ENCODE assay signal across 9 mouse cellular contexts in the genomic region with DNA sequence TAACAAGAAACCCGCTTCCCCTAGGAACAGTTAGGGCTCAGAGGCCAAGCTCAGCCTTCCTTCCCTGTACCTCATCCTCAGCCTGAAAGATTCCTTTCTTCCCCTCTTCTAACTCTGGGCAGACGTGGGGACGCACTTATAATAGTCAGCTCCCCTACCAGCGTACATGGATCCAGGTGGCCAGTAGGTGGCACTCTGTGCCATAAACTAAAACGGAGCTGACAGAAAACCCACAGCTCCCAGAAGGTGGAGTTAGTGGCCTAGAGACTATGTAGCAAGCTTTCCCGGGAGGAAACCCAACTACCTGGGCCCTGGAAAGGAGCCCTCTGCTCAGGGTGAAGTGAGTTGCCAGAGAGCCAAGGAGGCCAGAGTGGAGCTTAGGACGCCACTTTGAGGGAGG. TPM values are rescaled to one million over a fixed set of nuclear protein-coding genes. Genes with fewer than 3 reads are reported as not detected.
A peak's percentile ranks its signal among the peaks of the same experiment; 100 is the strongest.
DNase-seq lines count a peak whose midpoint lies in the region; ATAC-seq and TF ChIP-seq lines count a peak whose summit lies in the region.
"Had no signal": no experiment of that assay in that cellular context is flagged by ENCODE, and none has a peak within 500 bp of the region (broad histone marks: within the 10 kb centered on the region; RNA-seq: fewer than 3 reads in every experiment).

No protein-coding gene starts in this region.

- no peak for TF ChIP-seq EP300 in MEL (IDR thresholded peaks at IDR 0.05; ENCODE audit: low read depth in 1 of 2, low read length in 2 of 2)

- ATAC-seq in megakaryocyte, adult 5-6 weeks (ENCODE audit: poor library complexity, severe bottlenecking), result no peak

- TF ChIP-seq POLR2A in MEL (IDR thresholded peaks at IDR 0.05; ENCODE audit: control insufficient read depth in 1 of 2, insufficient read depth in 1 of 2, low read depth in 1 of 2, low read length in 2 of 2, poor library complexity in 1 of 2), result no peak

- H3K36me3 ChIP-seq in MEL (ENCODE audit: control insufficient read depth in 1 of 2, insufficient read depth in 2 of 2, low read length in 2 of 2), result no peaks in the 10 kb centered on the region

- peak; percentile 86 for DNase-seq in MEL (ENCODE audit: low read depth, low spot score)
- peak; percentile 76 for DNase-seq in adrenal gland, postnatal 25 days
- peak; percentile 62 for DNase-seq in embryo, embryonic 9.5 days (ENCODE audit: extremely low spot score)
- DNase-seq in heart, adult 9 months (ENCODE audit: low spot score in 2 of 2), result peak; percentile 63 to 80
- peak; percentile 58 to 66 for DNase-seq in layer of hippocampus, adult 8-10 months (ENCODE audit: low spot score in 2 of 2)
- peak; percentile 90 for DNase-seq in lung, postnatal 36 days
- peak; percentile 77 for DNase-seq in skeletal muscle tissue, adult 2 months (ENCODE audit: low read depth, low spot score)

- H3K4me1 ChIP-seq in MEL (ENCODE audit: control insufficient read depth in 1 of 2, insufficient read depth in 2 of 2, low read length in 2 of 2), result no peaks in the 10 kb centered on the region

- H3K9me3 ChIP-seq in MEL (replicated peaks; ENCODE audit: insufficient read depth, low read length), result no peaks in the 10 kb centered on the region
- H3K9me3 ChIP-seq: limb, embryonic 13.5 days had no signal

- H3K27me3 ChIP-seq in MEL (ENCODE audit: control insufficient read depth in 1 of 2, insufficient read depth in 2 of 2, low read length in 2 of 2), result no peaks in the 10 kb centered on the region
- H3K27me3 ChIP-seq: limb, embryonic 13.5 days had no signal

- peak; percentile 78 for TF ChIP-seq RAD21 in MEL (IDR thresholded peaks at IDR 0.05; ENCODE audit: low read depth, low read length)

- H3K79me2 ChIP-seq in MEL (ENCODE audit: control insufficient read depth, insufficient read depth, low read length, poor library complexity), result no peaks in the 10 kb centered on the region; the same call in 1 of the 2 replicates

- peak overlapping the region; percentile 5; the same call in 1 of the 2 replicates for H3K9ac ChIP-seq in MEL (ENCODE audit: control insufficient read depth, low read depth, low read length, poor library complexity, severe bottlenecking)
- H3K9ac ChIP-seq: limb, embryonic 13.5 days had no signal

- TF ChIP-seq CTCF in MEL (IDR thresholded peaks at IDR 0.05 in 2 of 3, conservative IDR thresholded peaks at IDR 0.05 in 1 of 3; ENCODE audit: control insufficient read depth in 1 of 3, insufficient read depth in 1 of 3, low read depth in 2 of 3, low read length in 3 of 3, poor library complexity in 1 of 3, severe bottlenecking in 1 of 3), result peak; percentile 77 to 98 (median 88)

- no peak overlapping the region for H3K27ac ChIP-seq in MEL (ENCODE audit: control insufficient read depth, low read depth, low read length)
- H3K27ac ChIP-seq: limb, embryonic 13.5 days had no signal

- peak overlapping the region; percentile 74 to 75; a peak in 2 of 4 replicates for H3K4me3 ChIP-seq in MEL (ENCODE audit: control insufficient read depth in 1 of 2, insufficient read depth in 1 of 2, low read depth in 2 of 2, low read length in 2 of 2)
- H3K4me3 ChIP-seq: limb, embryonic 13.5 days had no signal

TF ChIP-seq in MEL, 35 proteins besides CTCF, POLR2A, EP300 and RAD21:
- TF ChIP-seq POLR2AphosphoS5 (IDR thresholded peaks at IDR 0.05; ENCODE audit: borderline replicate concordance, low read depth, low read length), result no peak
- TF ChIP-seq TCF12 (IDR thresholded peaks at IDR 0.05; ENCODE audit: low read depth, low read length), result no peak
- TF ChIP-seq TAL1 (IDR thresholded peaks at IDR 0.05; ENCODE audit: low read length), result no peak
- TF ChIP-seq MAFK (IDR thresholded peaks at IDR 0.05; ENCODE audit: borderline replicate concordance, low read depth, low read length), result no peak
- no peak for TF ChIP-seq ZMIZ1 (IDR thresholded peaks at IDR 0.05; ENCODE audit: low read depth, low read length)
- no peak for TF ChIP-seq ETS1 (IDR thresholded peaks at IDR 0.05; ENCODE audit: low read depth, low read length)
- 0 out of 2 replicates have a peak, but pooled peaks have one; percentile 21 for TF ChIP-seq SIN3A (IDR thresholded peaks at IDR 0.05; ENCODE audit: low read length)
- no peak for TF ChIP-seq MAX (IDR thresholded peaks at IDR 0.05; ENCODE audit: low read length)
- TF ChIP-seq POLR2AphosphoS2 (IDR thresholded peaks at IDR 0.05; ENCODE audit: low read length), result no peak
- no peak for TF ChIP-seq USF2 (IDR thresholded peaks at IDR 0.05; ENCODE audit: borderline replicate concordance in 1 of 2, insufficient read depth in 1 of 2, low read depth in 1 of 2, low read length in 2 of 2)
- no peak for TF ChIP-seq NELFE (IDR thresholded peaks at IDR 0.05; ENCODE audit: low read depth, low read length)
- TF ChIP-seq KAT2A (conservative IDR thresholded peaks at IDR 0.05; ENCODE audit: low read depth, low read length), result no peak
- TF ChIP-seq JUND (IDR thresholded peaks at IDR 0.05; ENCODE audit: low read depth, low read length), result no peak
- no peak for TF ChIP-seq USF1 (IDR thresholded peaks at IDR 0.05; ENCODE audit: low read depth, low read length)
- TF ChIP-seq RCOR1 (IDR thresholded peaks at IDR 0.05; ENCODE audit: low read depth, low read length), result no peak
- TF ChIP-seq BHLHE40 (IDR thresholded peaks at IDR 0.05; ENCODE audit: borderline replicate concordance, low read depth, low read length), result no peak
- TF ChIP-seq GABPA (IDR thresholded peaks at IDR 0.05; ENCODE audit: low read depth, low read length), result no peak
- TF ChIP-seq MEF2A (IDR thresholded peaks at IDR 0.05; ENCODE audit: extremely low read depth, insufficient replicate concordance, low read depth, low read length, poor library complexity, severe bottlenecking), result no peak
- 0 out of 2 replicates have a peak, but pooled peaks have one; percentile 32 for TF ChIP-seq HCFC1 (IDR thresholded peaks at IDR 0.05; ENCODE audit: low read depth, low read length)
- TF ChIP-seq NRF1 (IDR thresholded peaks at IDR 0.05; ENCODE audit: insufficient read depth, low read depth, low read length, poor library complexity, severe bottlenecking), result no peak
- TF ChIP-seq ZKSCAN1 (IDR thresholded peaks at IDR 0.05; ENCODE audit: low read depth, low read length), result no peak
- no peak for TF ChIP-seq CHD1 (IDR thresholded peaks at IDR 0.05; ENCODE audit: low read depth, low read length)
- no peak for TF ChIP-seq ELF1 (IDR thresholded peaks at IDR 0.05; ENCODE audit: low read depth, low read length)
- TF ChIP-seq TBP (IDR thresholded peaks at IDR 0.05; ENCODE audit: low read depth, low read length), result no peak
- TF ChIP-seq ZC3H11A (IDR thresholded peaks at IDR 0.05; ENCODE audit: low read depth, low read length), result peak; percentile 61; the same call in 1 of the 2 replicates
- no peak for TF ChIP-seq MXI1 (IDR thresholded peaks at IDR 0.05; ENCODE audit: low read depth, low read length)
- no peak for TF ChIP-seq CHD2 (IDR thresholded peaks at IDR 0.05; ENCODE audit: low read length)
- peak; percentile 80 for TF ChIP-seq SMC3 (IDR thresholded peaks at IDR 0.05; ENCODE audit: low read depth, low read length)
- no peak for TF ChIP-seq MYC (IDR thresholded peaks at IDR 0.05; ENCODE audit: low read depth, low read length)
- TF ChIP-seq UBTF (IDR thresholded peaks at IDR 0.05; ENCODE audit: borderline replicate concordance, insufficient read depth, low read depth, low read length), result no peak
- TF ChIP-seq E2F4 (IDR thresholded peaks at IDR 0.05; ENCODE audit: borderline replicate concordance, low read depth, low read length), result no peak

RNA-seq across cellular contexts. Expression of a gene that starts 18.3 kb away (rescaled TPM):
- 7.3 and 7.6 TPM in 2 replicates for total RNA-seq in MEL (2012; rRNA removed)
- polyA plus RNA-seq in MEL (2012; ENCODE audit: insufficient read depth in 1 of 2, insufficient read length in 2 of 2, low read depth in 1 of 2, low replicate concordance in 2 of 2, missing spikeins in 1 of 2), result 10 to 100 TPM in 1 of 2 experiments, not detected in 1; 12.7 TPM
- 17.7 and 24.9 TPM in 2 replicates for total RNA-seq in adrenal gland, postnatal 25 days (2021)
- total RNA-seq in layer of hippocampus, adult 8-10 months (2022), result 1 to 10 TPM; 1.7 to 2.2 (median 1.7) TPM
- total RNA-seq in megakaryocyte, adult 5-6 weeks (2015), result not detected in 2 replicates
- total RNA-seq in megakaryocyte, adult 5-6 weeks (2017), result not detected in 2 replicates

RNA-seq across cellular contexts. Expression of a gene that starts 32.2 kb away (rescaled TPM):
- 0.39 and 0.69 TPM in 2 replicates for total RNA-seq in MEL (2012; rRNA removed)
- 1 to 10 TPM in 1 of 2 experiments, not detected in 1; 3.6 TPM for polyA plus RNA-seq in MEL (2012; ENCODE audit: insufficient read depth in 1 of 2, insufficient read length in 2 of 2, low read depth in 1 of 2, low replicate concordance in 2 of 2, missing spikeins in 1 of 2)
- total RNA-seq in adrenal gland, postnatal 25 days (2021), result 10.8 and 14.5 TPM in 2 replicates
- 100 to 1,000 TPM in 2 of 4 experiments, 10 to 100 TPM in 2; 90.7 to 118 (median 104) TPM for total RNA-seq in layer of hippocampus, adult 8-10 months (2022)
- total RNA-seq in megakaryocyte, adult 5-6 weeks (2015), result 0.07 and 1.6 TPM in 2 replicates
- total RNA-seq in megakaryocyte, adult 5-6 weeks (2017), result 0.07 and 0.49 TPM in 2 replicates
